In genomic region chr6:55278520-55278919, GRCm38 (mm10) we compare ENCODE assay signal across 27 mouse cellular contexts. TPM values are rescaled to one million over a fixed set of nuclear protein-coding genes. Genes with fewer than 3 reads are reported as not detected.
A peak's percentile ranks its signal among the peaks of the same experiment; 100 is the strongest.
DNase-seq lines count a peak whose midpoint lies in the region; ATAC-seq and TF ChIP-seq lines count a peak whose summit lies in the region.
"Had no signal": no experiment of that assay in that cellular context is flagged by ENCODE, and none has a peak within 500 bp of the region (broad histone marks: within the 10 kb centered on the region; RNA-seq: fewer than 3 reads in every experiment).

No protein-coding gene starts in this region.

- 51% methylated on average over 4 of the region's 4 CpGs for WGBS in kidney, embryonic 15.5 days
- WGBS in embryonic facial prominence, embryonic 15.5 days = 74% methylated on average over 4 of the region's 4 CpGs

- no peak for TF ChIP-seq CTCF in gastrocnemius, adult 2 months (IDR thresholded peaks at IDR 0.05)

- no peak overlapping the region for H3K4me2 ChIP-seq in kidney, embryonic 15.5 days
- H3K4me2 ChIP-seq in embryonic facial prominence, embryonic 15.5 days (replicated peaks) = no peak overlapping the region
- H3K4me2 ChIP-seq: forebrain, embryonic 12.5 days; heart, embryonic 15.5 days; hindbrain, embryonic 14.5 days; lung, embryonic 14.5 days; midbrain, embryonic 13.5 days had no signal

- H3K4me3 ChIP-seq in gastrocnemius, adult 2 months = no peak overlapping the region
- H3K4me3 ChIP-seq in kidney, embryonic 15.5 days (replicated peaks) = no peak overlapping the region
- H3K4me3 ChIP-seq in embryonic facial prominence, embryonic 15.5 days (replicated peaks) = no peak overlapping the region
- H3K4me3 ChIP-seq: erythroblast, embryonic 14.5 days; forebrain, embryonic 12.5 days; heart, embryonic 15.5 days; megakaryocyte, embryonic 14.5 days; midbrain, embryonic 13.5 days had no signal

- H3K9ac ChIP-seq in kidney, embryonic 15.5 days = no peak overlapping the region
- H3K9ac ChIP-seq in embryonic facial prominence, embryonic 15.5 days = no peak overlapping the region
- H3K9ac ChIP-seq: forebrain, embryonic 12.5 days; heart, embryonic 15.5 days; hindbrain, embryonic 14.5 days; lung, embryonic 14.5 days; midbrain, embryonic 13.5 days had no signal

- no peak for DNase-seq in gastrocnemius, adult 2 months
- no peak for DNase-seq in gastrocnemius, postnatal 10 days
- DNase-seq in kidney, adult 9 months = peak; percentile 88
- peak; percentile 60 to 79 for DNase-seq in kidney, postnatal 36 days
- no peak for DNase-seq in lung, adult 18-20 months
- DNase-seq in heart, postnatal 14 days = no peak
- DNase-seq: B cell, adult 2 months; cerebellum, adult 11-12 months; cerebellum, postnatal 14 days; heart, postnatal 4 days; left cerebral cortex, postnatal 4 days; lung, embryonic 14.5 days; retina, postnatal 1 day; right cerebral cortex, postnatal 25 days; spleen, adult 18-20 months had no signal

- intact Hi-C loops in gastrocnemius, adult 2 months (cut with DNase I) = no loop called here
- intact Hi-C loops in heart, postnatal 14 days (cut with DNase I) = no loop called here

- H3K36me3 ChIP-seq in kidney, embryonic 15.5 days = no peaks in the 10 kb centered on the region
- H3K36me3 ChIP-seq in embryonic facial prominence, embryonic 15.5 days = no peaks in the 10 kb centered on the region
- H3K36me3 ChIP-seq: G1E; heart, embryonic 15.5 days had no signal

- H3K27ac ChIP-seq in gastrocnemius, adult 2 months = peak overlapping the region; percentile 86; the same call in 1 of the 2 replicates
- H3K27ac ChIP-seq in kidney, embryonic 15.5 days = no peak overlapping the region
- peak overlapping the region; percentile 85 for H3K27ac ChIP-seq in embryonic facial prominence, embryonic 15.5 days (replicated peaks)
- H3K27ac ChIP-seq: forebrain, embryonic 12.5 days; heart, embryonic 15.5 days; hindbrain, embryonic 14.5 days; midbrain, embryonic 13.5 days had no signal

- H3K9me3 ChIP-seq in kidney, embryonic 15.5 days (replicated peaks) = no peaks in the 10 kb centered on the region
- H3K9me3 ChIP-seq in embryonic facial prominence, embryonic 15.5 days (replicated peaks) = no peaks in the 10 kb centered on the region
- H3K9me3 ChIP-seq: heart, embryonic 15.5 days had no signal

- no peak for ATAC-seq in kidney, embryonic 15.5 days (replicated peaks; ENCODE audit: low FRiP score)
- no peak for ATAC-seq in embryonic facial prominence, embryonic 15.5 days (ENCODE audit: insufficient number of reproducible peaks, low FRiP score, low TSS enrichment, low read depth)
- ATAC-seq: inflammation-experienced regulatory T-cells, adult 6 months; midbrain, embryonic 13.5 days; Patski had no signal

- H3K4me1 ChIP-seq in kidney, embryonic 15.5 days = 0 out of 2 replicates have a peak, but pooled peaks cover 4% of the 10 kb centered on the region
- peaks cover 19% of the 10 kb centered on the region for H3K4me1 ChIP-seq in embryonic facial prominence, embryonic 15.5 days
- H3K4me1 ChIP-seq: forebrain, embryonic 12.5 days; midbrain, embryonic 13.5 days had no signal

- H3K27me3 ChIP-seq in kidney, embryonic 15.5 days = no peaks in the 10 kb centered on the region
- no peaks in the 10 kb centered on the region for H3K27me3 ChIP-seq in embryonic facial prominence, embryonic 15.5 days
- H3K27me3 ChIP-seq: forebrain, embryonic 12.5 days; heart, embryonic 15.5 days; megakaryocyte, embryonic 14.5 days; midbrain, embryonic 13.5 days; Patski had no signal

RNA-seq across cellular contexts. Expression of gene Aqp1, which starts 57.7 kb away (rescaled TPM):
- 100 to 1,000 TPM; 251 to 256 TPM for total RNA-seq in gastrocnemius, adult 2 months (2021)
- 100 to 1,000 TPM; 127 to 167 TPM for total RNA-seq in gastrocnemius, postnatal 10 days (2021)
- 29.9 and 38.4 TPM in 2 replicates for polyA plus RNA-seq in kidney, embryonic 15.5 days (2015; fragmentation: Nextera tagmentation; extraction: Ambion mirVana)
- 118 and 123 TPM in 2 replicates for polyA plus RNA-seq in embryonic facial prominence, embryonic 15.5 days (2015; fragmentation: Nextera tagmentation; extraction: Ambion mirVana)
- 100 to 1,000 TPM; 397 to 446 TPM for total RNA-seq in heart, postnatal 14 days (2021)
- total RNA-seq: CH12.LX had no signal
- polyA plus RNA-seq: G1E; inflammation-experienced regulatory T-cells, adult 6 months had no signal

Comparison
In these comparisons a context has a peak if more than half of its experiments do, and no peak if none do; other contexts are left out.
1. DNase-seq: peak in kidney, adult 9 months (single experiment) and kidney, postnatal 36 days (2 of 2); none in gastrocnemius, adult 2 months (single experiment), gastrocnemius, postnatal 10 days (single experiment), lung, adult 18-20 months (0 of 2) and heart, postnatal 14 days (0 of 2).